Mouse (Mus musculus) MEL (cell line): Measurements from ENCODE around the gene Stk39. TPM values are rescaled to one million over a fixed set of nuclear protein-coding genes. Genes with fewer than 3 reads are reported as not detected.

Experiments
- DNase-seq: peaks from one replicate; pipeline ENCODE4 v3.0.0; 2011; ENCODE audit warnings: low read depth, low spot score
- H3K27ac ChIP-seq: 2 replicates; pipeline ENCODE4 v1.5.1; 2012; ENCODE audit warnings: low read depth, mild to moderate bottlenecking, control low read depth, low read length, moderate library complexity; ENCODE audit not compliant: control insufficient read depth
- H3K27me3 ChIP-seq, 2 experiments: fragments of 150-350 bp in 1 of 2; sonication (generic) in 1 of 2; 2 replicates each; pipeline ENCODE4 v1.6.1; 2012; ENCODE audit warnings: low read length in 2 of 2, mild to moderate bottlenecking in 2 of 2, improper control_type of control experiment in 1 of 2, moderate library complexity in 1 of 2; ENCODE audit not compliant: insufficient read depth in 2 of 2, control insufficient read depth in 1 of 2
- H3K36me3 ChIP-seq, 2 experiments: 2 replicates each; pipeline ENCODE4 v1.6.1; 2012 to 2014; ENCODE audit warnings: low read length in 2 of 2, improper control_type of control experiment in 1 of 2, inconsistent platforms in 1 of 2, mild to moderate bottlenecking in 1 of 2; ENCODE audit not compliant: insufficient read depth in 2 of 2, control insufficient read depth in 1 of 2
- H3K4me1 ChIP-seq, 2 experiments: fragments of 150-350 bp in 1 of 2; sonication (generic) in 1 of 2; 2 replicates each; pipeline ENCODE4 v1.6.1; 2012; ENCODE audit warnings: low read length in 2 of 2, improper control_type of control experiment in 1 of 2, mild to moderate bottlenecking in 1 of 2; ENCODE audit not compliant: insufficient read depth in 2 of 2, control insufficient read depth in 1 of 2
- H3K4me3 ChIP-seq, 2 experiments: fragments of 150-350 bp in 1 of 2; sonication (generic) in 1 of 2; 2 replicates each; pipeline ENCODE4 v1.5.1; 2012; ENCODE audit warnings: low read depth in 2 of 2, low read length in 2 of 2, mild to moderate bottlenecking in 2 of 2, moderate library complexity in 2 of 2, control low read depth in 1 of 2, improper control_type of control experiment in 1 of 2; ENCODE audit not compliant: control insufficient read depth in 1 of 2, insufficient read depth in 1 of 2
- H3K79me2 ChIP-seq: 2 replicates; pipeline ENCODE4 v1.6.1; 2012; ENCODE audit warnings: mild to moderate bottlenecking, low read length, moderate library complexity; ENCODE audit not compliant: control insufficient read depth, poor library complexity, insufficient read depth
- H3K9ac ChIP-seq: 2 replicates; pipeline ENCODE4 v1.6.1; 2012; ENCODE audit warnings: low read depth, mild to moderate bottlenecking, control low read depth, low read length, moderate library complexity; ENCODE audit not compliant: control insufficient read depth, poor library complexity, severe bottlenecking
- H3K9me3 ChIP-seq: fragments of 150-350 bp; sonication (generic); replicated peaks from 2 replicates; pipeline ENCODE4 v1.6.1; 2012; ENCODE audit warnings: mild to moderate bottlenecking, low read length, improper control_type of control experiment, moderate library complexity; ENCODE audit not compliant: insufficient read depth
- CHD1 ChIP-seq: IDR thresholded peaks from 2 replicates; pipeline ENCODE4 v1.6.1; 2012; ENCODE audit warnings: low read depth, mild to moderate bottlenecking, inconsistent platforms, low read length, improper control_type of control experiment
- CHD2 ChIP-seq: IDR thresholded peaks from 2 replicates; pipeline ENCODE4 v1.6.1; 2011; ENCODE audit warnings: low read length, improper control_type of control experiment
- E2F4 ChIP-seq: IDR thresholded peaks from 2 replicates; pipeline ENCODE4 v1.6.1; 2011; ENCODE audit warnings: low read depth, low read length, improper control_type of control experiment, borderline replicate concordance
- ETS1 ChIP-seq: IDR thresholded peaks from 2 replicates; pipeline ENCODE4 v1.6.1; 2012; ENCODE audit warnings: low read depth, mild to moderate bottlenecking, inconsistent platforms, low read length, improper control_type of control experiment, moderate library complexity
- GABPA ChIP-seq: IDR thresholded peaks from 2 replicates; pipeline ENCODE4 v1.6.1; 2012; ENCODE audit warnings: low read depth, mild to moderate bottlenecking, inconsistent platforms, low read length, improper control_type of control experiment, moderate library complexity
- HCFC1 ChIP-seq: IDR thresholded peaks from 2 replicates; pipeline ENCODE4 v1.6.1; 2012; ENCODE audit warnings: low read depth, mild to moderate bottlenecking, inconsistent platforms, low read length, improper control_type of control experiment, moderate library complexity
- MAZ ChIP-seq: IDR thresholded peaks from 2 replicates; pipeline ENCODE4 v1.6.1; 2012; ENCODE audit warnings: low read depth, mild to moderate bottlenecking, inconsistent platforms, low read length, improper control_type of control experiment
- MEF2A ChIP-seq: IDR thresholded peaks from 2 replicates; pipeline ENCODE4 v1.6.1; 2014; ENCODE audit warnings: low read depth, mild to moderate bottlenecking, inconsistent platforms, low read length, improper control_type of control experiment; ENCODE audit not compliant: poor library complexity, insufficient replicate concordance, severe bottlenecking; ENCODE audit errors: extremely low read depth
- MXI1 ChIP-seq: IDR thresholded peaks from 2 replicates; pipeline ENCODE4 v1.6.1; 2011; ENCODE audit warnings: mild to moderate bottlenecking, low read depth, low read length, improper control_type of control experiment
- MYC ChIP-seq: IDR thresholded peaks from 2 replicates; pipeline ENCODE4 v1.6.1; 2011; ENCODE audit warnings: low read depth, mild to moderate bottlenecking, low read length, improper control_type of control experiment, moderate library complexity
- NELFE ChIP-seq: IDR thresholded peaks from 2 replicates; pipeline ENCODE4 v1.6.1; 2011; ENCODE audit warnings: low read depth, low read length, improper control_type of control experiment
- POLR2AphosphoS5 ChIP-seq: IDR thresholded peaks from 2 replicates; pipeline ENCODE4 v1.6.1; 2012; ENCODE audit warnings: low read depth, borderline replicate concordance, mild to moderate bottlenecking, inconsistent platforms, low read length, moderate library complexity, mixed read lengths
- RAD21 ChIP-seq: IDR thresholded peaks from 2 replicates; pipeline ENCODE4 v1.6.1; 2011; ENCODE audit warnings: mild to moderate bottlenecking, low read depth, low read length, improper control_type of control experiment
- RCOR1 ChIP-seq: IDR thresholded peaks from 2 replicates; pipeline ENCODE4 v1.6.1; 2012; ENCODE audit warnings: low read depth, mild to moderate bottlenecking, inconsistent platforms, low read length, improper control_type of control experiment
- TAL1 ChIP-seq: IDR thresholded peaks from 2 replicates; pipeline ENCODE4 v1.6.1; 2012; ENCODE audit warnings: mild to moderate bottlenecking, inconsistent platforms, low read length, moderate library complexity, mixed read lengths
- TCF12 ChIP-seq: IDR thresholded peaks from 2 replicates; pipeline ENCODE4 v1.6.1; 2014; ENCODE audit warnings: low read depth, mild to moderate bottlenecking, inconsistent platforms, low read length, improper control_type of control experiment, moderate library complexity
- UBTF ChIP-seq: IDR thresholded peaks from 2 replicates; pipeline ENCODE4 v1.6.1; 2012; ENCODE audit warnings: low read depth, mild to moderate bottlenecking, inconsistent platforms, low read length, improper control_type of control experiment, moderate library complexity, borderline replicate concordance; ENCODE audit not compliant: insufficient read depth
- USF1 ChIP-seq: IDR thresholded peaks from 2 replicates; pipeline ENCODE4 v1.6.1; 2014; ENCODE audit warnings: low read depth, mild to moderate bottlenecking, inconsistent platforms, low read length, improper control_type of control experiment, moderate library complexity
- ZKSCAN1 ChIP-seq: IDR thresholded peaks from 2 replicates; pipeline ENCODE4 v1.6.1; 2012; ENCODE audit warnings: low read depth, mild to moderate bottlenecking, inconsistent platforms, low read length, improper control_type of control experiment, moderate library complexity
- ZMIZ1 ChIP-seq: IDR thresholded peaks from 2 replicates; pipeline ENCODE4 v1.6.1; 2012; ENCODE audit warnings: low read depth, mild to moderate bottlenecking, inconsistent platforms, low read length, improper control_type of control experiment, moderate library complexity
- polyA plus RNA-seq, 2 experiments: library from polyadenylated mRNA; stranded (reverse) in 1 of 2; unstranded in 1 of 2; fragments of >175 nt in 1 of 2; fragments of >200 nt in 1 of 2; gene quantifications; 2 replicates each; pipeline versions ENCODE4 v1.2.1 to v1.2.4; 2012; ENCODE audit warnings: low replicate concordance in 2 of 2, low read depth in 1 of 2; ENCODE audit not compliant: insufficient read length in 2 of 2, insufficient read depth in 1 of 2, missing spikeins in 1 of 2
- total RNA-seq: library from RNA; depleted of rRNA; stranded (reverse); fragments of 300-350 nt; gene quantifications from 2 replicates; pipeline ENCODE4 v1.2.3, GENCODE M21; 2012

Gene Stk39
- total and polyA plus RNA-seq, 3 experiments, result not detected

DNA sequence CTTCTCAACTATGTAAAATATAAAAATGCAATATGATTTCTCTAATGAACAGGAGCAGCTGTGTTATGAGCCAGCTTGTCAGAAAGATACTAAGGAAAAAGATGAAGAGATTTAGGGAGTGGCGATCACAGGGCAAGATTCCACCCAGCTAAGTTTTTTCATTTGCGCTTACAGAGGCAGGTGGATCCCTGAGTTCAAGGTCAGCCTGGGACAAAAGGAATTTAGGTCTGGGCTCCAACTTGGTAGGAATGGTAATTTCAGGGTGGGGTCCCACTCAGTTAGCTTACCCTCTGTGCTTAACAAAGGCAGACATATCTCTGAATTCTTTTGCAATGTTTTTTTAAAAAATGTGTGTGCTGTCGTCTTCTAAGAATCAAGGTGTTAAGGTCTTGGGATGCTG, 173.7 kb downstream of the Stk39 start:
- Histone ChIP-seq H3K27ac (no peak overlapping the region), H3K4me3 (no peak overlapping the region), H3K79me2 (no peaks in the 10 kb centered on the region), H3K4me1 (no peaks in the 10 kb centered on the region), H3K9ac (no peak overlapping the region), H3K9me3 (no peaks in the 10 kb centered on the region), H3K36me3 (no peaks in the 10 kb centered on the region), H3K27me3 (no peaks in the 10 kb centered on the region)
- no peak for DNase-seq
- TF ChIP-seq GABPA, result no peak

DNA sequence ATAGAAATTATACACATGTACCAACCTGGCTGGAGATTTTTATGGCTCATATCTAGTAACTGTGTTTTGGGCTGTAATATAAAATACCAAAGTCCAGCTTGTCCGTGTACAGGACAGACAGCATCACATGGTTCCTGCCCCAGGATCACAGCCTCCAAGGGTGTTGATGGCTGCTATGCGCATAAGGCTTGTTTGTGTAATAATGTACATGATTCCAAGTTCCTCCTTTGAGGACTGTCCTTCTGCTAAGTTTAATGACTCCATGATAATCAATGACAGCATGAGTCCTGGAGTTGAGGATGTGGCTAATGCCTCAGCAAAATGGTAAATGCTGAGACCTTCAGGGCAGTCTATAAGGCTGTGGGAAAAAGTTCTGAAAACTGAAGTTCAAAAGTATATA, 174.1 kb downstream of the Stk39 start:
- Histone ChIP-seq H3K4me1 (no peaks in the 10 kb centered on the region), H3K27me3 (no peaks in the 10 kb centered on the region)
- DNase-seq, result no peak
- no peak for TF ChIP-seq MXI1
- no peak for TF ChIP-seq ZKSCAN1
- TF ChIP-seq ETS1, result no peak
- TF ChIP-seq RCOR1, result no peak
- TF ChIP-seq CHD2, result no peak
- TF ChIP-seq E2F4, result no peak
- TF ChIP-seq ZMIZ1, result no peak
- TF ChIP-seq MYC, result no peak
- TF ChIP-seq TCF12, result no peak
- no peak for TF ChIP-seq USF1
- TF ChIP-seq CHD1, result no peak
- no peak for TF ChIP-seq RAD21
- no peak for TF ChIP-seq HCFC1
- TF ChIP-seq MAZ, result no peak
- TF ChIP-seq TAL1, result no peak
- TF ChIP-seq POLR2AphosphoS5, result no peak
- TF ChIP-seq MEF2A, result no peak
- TF ChIP-seq UBTF, result no peak
- TF ChIP-seq NELFE, result no peak
- no peak for TF ChIP-seq GABPA
- TF ChIP-seq, all 39 proteins: peak for 0
- Histone ChIP-seq H3K27ac (no peak overlapping the region), H3K9me3 (no peaks in the 10 kb centered on the region), H3K9ac (no peak overlapping the region), H3K4me3 (no peak overlapping the region), H3K36me3 (no peaks in the 10 kb centered on the region), H3K79me2 (no peaks in the 10 kb centered on the region)
